Mouse (Mus musculus) ES-E14 (cell line): ENCODE results near the gene Slc25a12. TPM values are rescaled to one million over a fixed set of nuclear protein-coding genes. Genes with fewer than 3 reads are reported as not detected.

Experiments used
- DNase-seq: peaks from one replicate; pipeline ENCODE4 v3.0.0-alpha.2; 2013; ENCODE audit warnings: low read depth, low spot score
- H3K27ac ChIP-seq: 2 replicates; pipeline ENCODE4 v1.5.1; 2012; ENCODE audit warnings: low read depth, mild to moderate bottlenecking, low read length, moderate library complexity, mixed read lengths; ENCODE audit not compliant: poor library complexity, insufficient read depth, severe bottlenecking
- H3K36me3 ChIP-seq: 2 replicates; pipeline ENCODE4 v1.6.1; 2012; ENCODE audit warnings: mild to moderate bottlenecking, low read length, moderate library complexity, mixed read lengths; ENCODE audit not compliant: control insufficient read depth, poor library complexity, insufficient read depth, severe bottlenecking
- H3K4me1 ChIP-seq, 2 experiments: fragments of 150-350 bp in 1 of 2; sonication (generic) in 1 of 2; 2 replicates each; pipeline ENCODE4 v1.6.1; 2012; ENCODE audit warnings: low read length in 2 of 2, mild to moderate bottlenecking in 1 of 2, mixed read lengths in 1 of 2; ENCODE audit not compliant: control insufficient read depth in 2 of 2, insufficient read depth in 2 of 2, poor library complexity in 1 of 2
- H3K4me3 ChIP-seq, 2 experiments: fragments of 150-350 bp in 1 of 2; sonication (generic) in 1 of 2; 2 replicates each; pipeline ENCODE4 v1.5.1; 2012; ENCODE audit warnings: low read length in 2 of 2, low read depth in 1 of 2, mild to moderate bottlenecking in 1 of 2, mixed read lengths in 1 of 2; ENCODE audit not compliant: insufficient read depth in 1 of 2, poor library complexity in 1 of 2, severe bottlenecking in 1 of 2
- H3K9ac ChIP-seq: 2 replicates; pipeline ENCODE4 v1.6.1; 2012; ENCODE audit warnings: low read depth, mild to moderate bottlenecking, low read length, mixed read lengths; ENCODE audit not compliant: poor library complexity, insufficient read depth, severe bottlenecking
- H3K9me3 ChIP-seq: fragments of 150-350 bp; sonication (generic); 2 replicates; pipeline ENCODE4 v1.6.1; 2012; ENCODE audit warnings: low read depth, mild to moderate bottlenecking, low read length; ENCODE audit not compliant: control insufficient read depth, insufficient read depth
- CHD2 ChIP-seq: IDR thresholded peaks from 2 replicates; pipeline ENCODE4 v1.6.1; 2014; ENCODE audit warnings: mild to moderate bottlenecking, low read depth, low read length, inconsistent platforms
- HCFC1 ChIP-seq: IDR thresholded peaks from 2 replicates; pipeline ENCODE4 v1.6.1; 2012; ENCODE audit warnings: low read length, inconsistent platforms, borderline replicate concordance; ENCODE audit not compliant: insufficient read depth
- MAFK ChIP-seq: IDR thresholded peaks from 2 replicates; pipeline ENCODE4 v1.6.1; 2014; ENCODE audit warnings: mild to moderate bottlenecking, low read depth, low read length, inconsistent platforms; ENCODE audit not compliant: insufficient read depth
- ZC3H11A ChIP-seq: IDR thresholded peaks from 2 replicates; pipeline ENCODE4 v1.6.1; 2012; ENCODE audit warnings: low read depth, mild to moderate bottlenecking, inconsistent platforms, low read length, borderline replicate concordance
- ZNF384 ChIP-seq: IDR thresholded peaks from 2 replicates; pipeline ENCODE4 v1.6.1; 2012; ENCODE audit warnings: low read depth, low read length, inconsistent platforms
- in situ Hi-C, 2 experiments: fragments of 600-800 bp; cut with MboI; formaldehyde crosslinking; loops; one replicate each; pipeline ENCODE4 v1.15.1; 2025; ENCODE audit warnings: low sequenced_read_pairs in 2 of 2, inconsistent platforms in 1 of 2; ENCODE audit not compliant: unreplicated experiment in 2 of 2
- total RNA-seq: library from RNA; depleted of rRNA; stranded (reverse); fragments of 300-350 nt; gene quantifications from 2 replicates; pipeline ENCODE4 v1.2.3, GENCODE M21; 2012

Slc25a12 gene
- total RNA-seq, 1 experiment: 42.6 TPM

DNA sequence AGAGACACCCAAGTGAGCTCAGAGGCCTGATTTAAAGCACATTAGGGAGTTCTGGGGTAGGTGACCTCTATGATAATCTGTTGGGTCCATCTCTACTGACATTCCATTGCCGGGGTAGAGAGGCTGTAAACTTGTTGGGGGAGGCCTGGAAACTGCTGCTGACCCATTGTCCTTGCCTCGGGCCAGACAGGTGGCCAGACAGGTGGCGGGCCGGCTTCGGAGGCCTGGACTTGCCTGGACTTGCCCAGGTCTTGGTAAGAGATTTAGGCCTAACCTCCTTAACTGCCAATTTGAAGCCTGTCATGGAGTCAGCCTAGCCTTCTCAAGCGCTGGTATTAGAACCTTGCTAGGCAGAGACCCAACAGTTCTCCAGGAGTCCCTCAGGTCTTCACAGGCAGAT, 20.2 kb upstream of the Slc25a12 start:
- Histone ChIP-seq H3K36me3 (peaks cover 10% of the 10 kb centered on the region), H3K4me1 (peaks cover 2 to 14% of the 10 kb centered on the region in 2 experiments; a peak in 3 of 4 replicates), H3K9me3 (no peaks in the 10 kb centered on the region), H3K4me3 (peak overlapping the region in 1 of 2 experiments; percentile 45; a peak in 2 of 4 replicates), H3K9ac (peak overlapping the region; percentile 79), H3K27ac (peak overlapping the region; percentile 91)
- in situ Hi-C loops: no loop called here
- DNase-seq: no peak
- no peak for TF ChIP-seq MAFK
- TF ChIP-seq HCFC1: peak; percentile 38; the same call in 1 of the 2 replicates

DNA sequence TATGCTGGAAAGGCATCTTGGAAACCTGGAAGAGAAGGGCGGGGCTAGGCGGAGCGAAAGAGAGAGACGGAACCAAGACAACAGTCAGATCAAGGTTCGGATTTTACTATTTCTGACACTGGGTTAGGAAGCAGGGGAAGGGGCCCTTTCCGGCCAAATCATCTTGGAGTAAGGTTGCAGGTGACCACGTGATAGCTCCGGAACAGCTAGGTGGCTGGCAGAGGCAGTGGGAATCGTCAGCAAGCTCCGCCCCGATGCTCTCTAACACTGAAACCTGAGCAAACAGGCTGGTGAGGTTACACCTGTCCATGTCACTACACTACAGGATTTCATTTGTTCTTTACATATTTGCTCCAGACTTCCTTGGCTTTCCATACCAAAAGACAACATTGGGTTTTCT, 16.3 kb upstream of the Slc25a12 start:
- H3K4me1 ChIP-seq: peaks cover under 1 to 14% of the 10 kb centered on the region in 2 experiments; a peak in 3 of 4 replicates
- H3K4me3 ChIP-seq: peak overlapping the region; percentile 26 to 54; a peak in 3 of 4 replicates
- H3K9me3 ChIP-seq: no peaks in the 10 kb centered on the region
- no peak for DNase-seq
- peak overlapping the region; percentile 38; the same call in 1 of the 2 replicates for H3K9ac ChIP-seq
- in situ Hi-C loops: no loop called here
- peak overlapping the region; percentile 26; the same call in 1 of the 2 replicates for H3K27ac ChIP-seq
- TF ChIP-seq ZNF384: no peak
- no peak for TF ChIP-seq CHD2
- TF ChIP-seq ZC3H11A: no peak
- TF ChIP-seq MAFK: no peak
- no peak for TF ChIP-seq HCFC1
- no peaks in the 10 kb centered on the region for H3K36me3 ChIP-seq

DNA sequence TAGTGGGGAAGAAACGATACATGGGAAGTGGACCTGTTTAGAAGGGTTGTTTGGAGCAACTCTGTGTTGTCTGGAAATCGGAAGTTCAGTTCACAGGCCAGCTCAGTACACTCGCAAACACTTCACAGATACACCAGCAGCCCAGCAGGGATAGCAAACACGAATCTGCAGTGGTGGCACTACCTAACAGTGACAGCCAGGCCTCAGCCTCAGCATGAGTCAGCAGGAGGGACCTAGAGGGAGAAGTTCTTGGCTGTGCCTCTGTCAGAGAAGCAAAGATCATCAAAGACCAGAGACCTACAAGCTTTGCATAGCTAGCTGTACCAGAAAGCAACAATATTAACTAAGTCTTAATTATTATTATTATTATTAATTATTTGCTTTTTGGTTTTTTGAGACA, 14.4 kb upstream of the Slc25a12 start:
- H3K36me3 ChIP-seq: no peaks in the 10 kb centered on the region
- in situ Hi-C loops: no loop called here
- peak overlapping the region; percentile 66 for H3K27ac ChIP-seq
- no peaks in the 10 kb centered on the region for H3K9me3 ChIP-seq
- no peak for DNase-seq
- H3K4me3 ChIP-seq: peak overlapping the region; percentile 31 to 34; a peak in 3 of 4 replicates
- peak overlapping the region; percentile 80 for H3K9ac ChIP-seq
- TF ChIP-seq MAFK (peak; percentile 53; the same call in 1 of the 2 replicates), CHD2 (no peak), ZC3H11A (no peak), ZNF384 (no peak), HCFC1 (no peak)
- peaks cover 3 to 5% of the 10 kb centered on the region in 2 experiments; a peak in 2 of 4 replicates for H3K4me1 ChIP-seq

DNA sequence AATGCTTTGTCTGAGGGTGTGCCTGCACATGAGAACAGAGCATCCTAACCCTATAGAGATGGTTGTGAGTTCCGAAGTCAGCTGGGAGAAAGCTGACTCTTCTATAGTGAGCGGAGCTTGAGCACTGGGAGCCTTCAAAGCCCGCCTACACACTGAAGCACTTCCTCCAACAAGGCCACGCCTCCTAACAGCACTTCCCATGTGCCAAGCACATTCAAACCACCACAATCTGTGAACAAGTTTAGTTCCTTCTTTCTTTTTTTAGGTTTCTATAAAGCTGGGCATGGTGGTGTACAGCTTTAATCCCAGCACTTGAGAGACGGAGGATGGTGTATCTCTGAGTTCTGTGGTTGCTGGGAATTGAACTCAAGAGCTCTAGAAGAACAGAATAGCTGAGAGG, 9.9 kb upstream of the Slc25a12 start:
- in situ Hi-C loops: no loop called here
- Histone ChIP-seq H3K27ac (no peak overlapping the region), H3K9me3 (no peaks in the 10 kb centered on the region), H3K9ac (no peak overlapping the region), H3K4me1 (peaks cover 0 to 5% of the 10 kb centered on the region in 2 experiments; a peak in 1 of 4 replicates), H3K4me3 (no peak overlapping the region), H3K36me3 (no peaks in the 10 kb centered on the region)
- no peak for TF ChIP-seq ZNF384
- no peak for TF ChIP-seq ZC3H11A
- TF ChIP-seq CHD2: no peak
- TF ChIP-seq MAFK: no peak
- no peak for TF ChIP-seq HCFC1
- DNase-seq: no peak

DNA sequence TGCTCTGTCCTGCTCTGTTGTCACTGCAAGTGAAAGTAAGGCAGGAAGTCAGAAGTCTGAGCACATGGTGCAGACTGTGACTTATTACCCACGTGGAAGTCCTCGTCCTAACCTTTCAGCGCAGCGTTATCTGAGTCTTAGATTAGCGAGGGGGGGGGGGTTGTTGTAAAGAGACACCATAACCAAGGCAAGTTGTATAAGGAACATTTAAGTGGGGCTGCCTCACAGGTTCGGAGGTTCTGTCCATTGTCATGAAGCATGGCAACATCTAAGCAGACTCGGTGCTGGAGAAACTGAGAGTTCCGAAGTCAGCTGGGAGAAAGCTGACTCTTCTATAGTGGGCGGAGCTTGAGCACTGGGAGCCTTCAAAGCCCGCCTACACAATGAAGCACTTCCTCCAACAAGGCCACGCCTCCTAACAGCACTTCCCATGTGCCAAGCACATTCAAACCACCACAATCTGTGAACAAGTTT, 8.9 kb upstream of the Slc25a12 start:
- Histone ChIP-seq H3K9ac (peak overlapping the region; percentile 85), H3K4me1 (peaks cover 0 to 5% of the 10 kb centered on the region in 2 experiments; a peak in 1 of 4 replicates), H3K9me3 (no peaks in the 10 kb centered on the region), H3K36me3 (no peaks in the 10 kb centered on the region), H3K27ac (peak overlapping the region; percentile 7; the same call in 1 of the 2 replicates), H3K4me3 (peak overlapping the region; percentile 79 to 91)
- no peak for TF ChIP-seq MAFK
- no peak for TF ChIP-seq ZNF384
- TF ChIP-seq ZC3H11A: no peak
- no peak for TF ChIP-seq CHD2
- no peak for TF ChIP-seq HCFC1
- in situ Hi-C loops: no loop called here
- DNase-seq: no peak
